Mouse (Mus musculus): ENCODE measurements around the gene 0610012G03Rik. TPM values are rescaled to one million over a fixed set of nuclear protein-coding genes. Genes with fewer than 3 reads are reported as not detected.

Gene 0610012G03Rik
- polyA plus RNA-seq, 1 experiment from 2014 or later: 82.8 TPM

DNA sequence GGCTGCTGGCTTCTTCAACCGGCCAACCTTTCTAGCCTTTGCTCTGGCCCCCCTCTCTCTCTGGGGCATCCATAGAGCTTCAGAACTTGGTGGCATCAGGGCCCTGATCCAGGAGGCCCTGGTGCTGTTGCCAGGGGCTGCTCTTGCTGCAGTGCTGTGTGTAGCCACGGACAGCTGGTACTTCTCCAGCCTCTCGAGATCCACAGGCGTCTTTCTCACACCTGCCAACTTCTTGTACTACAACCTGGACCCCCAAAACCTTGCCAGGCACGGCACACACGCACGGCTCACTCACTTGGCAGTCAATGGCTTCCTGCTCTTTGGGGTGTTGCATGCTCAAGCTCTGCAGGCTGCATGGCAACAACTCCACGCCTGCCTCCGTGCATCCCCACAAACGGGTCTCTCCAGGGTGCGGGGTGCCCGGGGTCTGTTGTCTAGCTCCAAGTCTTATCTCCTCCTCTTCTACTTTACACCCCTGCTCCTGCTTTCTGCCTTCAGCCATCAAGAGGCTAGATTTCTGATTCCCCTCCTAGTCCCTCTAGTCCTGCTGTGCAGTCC is 3.5 kb downstream of the 0610012G03Rik start:
- WGBS: 87% methylated on average over 12 of the region's 12 CpGs
- Histone ChIP-seq H3K4me3 (ENCODE audit: low read depth, low read length) (no peak overlapping the region), H3K9me3 (ENCODE audit: low read length) (no peaks in the 10 kb centered on the region), H3K27ac (ENCODE audit: low read length) (no peak overlapping the region), H3K27me3 (replicated peaks; ENCODE audit: insufficient read depth, low read length) (no peaks in the 10 kb centered on the region), H3K4me2 (replicated peaks; ENCODE audit: low read depth, low read length) (no peak overlapping the region), H3K4me1 (ENCODE audit: insufficient read depth, low read depth, low read length) (peaks cover 14% of the 10 kb centered on the region), H3K9ac (replicated peaks; ENCODE audit: low read depth) (no peak overlapping the region), H3K36me3 (ENCODE audit: insufficient read depth, low read length) (no peaks in the 10 kb centered on the region)
- ATAC-seq (no peak), DNase-seq (ENCODE audit: low spot score) (no peak)
- TF ChIP-seq CTCF (IDR thresholded peaks at IDR 0.05) (no peak), EP300 (IDR thresholded peaks at IDR 0.05) (no peak)

DNA sequence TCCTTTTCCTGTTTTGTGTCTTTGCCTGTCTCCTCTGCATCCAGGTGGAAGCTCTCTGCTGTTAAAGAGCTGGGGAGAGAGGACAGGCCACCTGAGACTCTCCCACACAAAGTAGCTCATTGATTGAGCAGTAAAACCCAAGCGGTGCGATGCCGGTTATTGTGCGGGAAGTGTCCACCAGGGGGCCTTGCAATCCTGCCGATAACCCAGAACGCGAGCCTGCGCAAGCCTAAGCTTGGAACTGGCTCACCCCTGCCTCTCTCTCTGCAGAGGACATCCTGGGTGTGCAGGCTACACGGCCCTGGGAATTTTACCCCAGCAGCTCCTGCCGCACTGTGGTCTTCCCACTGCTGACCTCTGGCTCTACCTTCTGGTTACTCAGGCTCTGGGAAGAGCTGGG is 4.3 kb downstream of the 0610012G03Rik start:
- H3K4me1 ChIP-seq (ENCODE audit: insufficient read depth, low read depth, low read length): peaks cover 10% of the 10 kb centered on the region
- H3K4me2 ChIP-seq (replicated peaks; ENCODE audit: low read depth, low read length): no peak overlapping the region
- no peaks in the 10 kb centered on the region for H3K9me3 ChIP-seq (ENCODE audit: low read length)
- H3K27ac ChIP-seq (ENCODE audit: low read length): no peak overlapping the region
- H3K4me3 ChIP-seq (ENCODE audit: low read depth, low read length): no peak overlapping the region
- 6% methylated on average over 10 of the region's 10 CpGs for WGBS
- H3K9ac ChIP-seq (replicated peaks; ENCODE audit: low read depth): no peak overlapping the region
- TF ChIP-seq EP300 (IDR thresholded peaks at IDR 0.05) (no peak), CTCF (IDR thresholded peaks at IDR 0.05) (peak; percentile 89)
- ATAC-seq: 0 out of 2 replicates have a peak, but pooled peaks have one; percentile 20
- no peaks in the 10 kb centered on the region for H3K27me3 ChIP-seq (replicated peaks; ENCODE audit: insufficient read depth, low read length)
- peak; percentile 74 for DNase-seq (ENCODE audit: low spot score)
- no peaks in the 10 kb centered on the region for H3K36me3 ChIP-seq (ENCODE audit: insufficient read depth, low read length)

DNA sequence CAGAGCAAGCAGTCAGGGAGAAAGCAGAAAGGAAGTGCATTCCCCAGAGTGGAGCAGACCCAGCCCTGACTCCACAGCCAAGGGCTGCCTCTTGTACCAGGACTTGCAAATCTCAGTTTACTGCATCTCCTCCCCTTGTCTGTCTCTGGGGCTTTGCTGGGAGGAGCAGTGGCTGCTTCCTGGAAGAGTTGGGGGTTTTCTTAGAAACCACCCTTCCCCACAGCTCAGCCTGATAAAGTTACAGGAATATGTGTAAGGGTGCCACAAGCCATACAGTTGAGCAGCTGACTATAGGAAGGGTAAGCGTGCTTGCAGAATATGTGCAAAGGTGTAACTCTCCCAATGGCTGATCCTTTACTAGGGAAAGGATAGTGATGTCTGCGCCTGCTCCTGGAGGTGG is 7.7 kb downstream of the 0610012G03Rik start:
- no peak for ATAC-seq
- no peaks in the 10 kb centered on the region for H3K4me1 ChIP-seq (ENCODE audit: insufficient read depth, low read depth, low read length)
- H3K9ac ChIP-seq (replicated peaks; ENCODE audit: low read depth): no peak overlapping the region
- TF ChIP-seq EP300 (IDR thresholded peaks at IDR 0.05) (no peak), CTCF (IDR thresholded peaks at IDR 0.05) (no peak)
- no peaks in the 10 kb centered on the region for H3K9me3 ChIP-seq (ENCODE audit: low read length)
- H3K27ac ChIP-seq (ENCODE audit: low read length): no peak overlapping the region
- WGBS: 64% methylated on average over 2 of the region's 2 CpGs
- DNase-seq (ENCODE audit: low spot score): no peak
- no peaks in the 10 kb centered on the region for H3K36me3 ChIP-seq (ENCODE audit: insufficient read depth, low read length)
- H3K4me2 ChIP-seq (replicated peaks; ENCODE audit: low read depth, low read length): no peak overlapping the region
- 0 out of 2 replicates have a peak, but pooled peaks cover 6% of the 10 kb centered on the region for H3K27me3 ChIP-seq (replicated peaks; ENCODE audit: insufficient read depth, low read length)
- H3K4me3 ChIP-seq (ENCODE audit: low read depth, low read length): no peak overlapping the region

DNA sequence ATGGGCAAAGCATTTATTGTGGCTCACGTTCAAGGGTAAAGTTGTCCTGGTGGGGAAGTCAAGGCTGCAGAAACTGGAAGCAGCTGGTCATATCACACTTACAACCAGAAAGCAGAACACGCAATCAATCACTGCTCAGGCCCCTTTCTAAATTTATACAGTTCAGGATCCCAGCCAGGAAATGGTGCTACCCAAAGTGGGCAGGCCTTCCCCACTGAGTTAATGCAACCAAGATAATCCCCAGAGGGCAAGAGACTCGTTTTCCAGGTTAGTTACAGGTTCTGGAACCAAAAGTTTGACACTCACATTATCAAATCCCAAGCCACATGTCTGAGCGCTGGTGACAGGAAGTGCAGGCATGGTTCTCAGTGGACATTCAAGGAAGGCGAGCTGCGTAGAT is 9.4 kb downstream of the 0610012G03Rik start:
- no peak overlapping the region for H3K4me3 ChIP-seq (ENCODE audit: low read depth, low read length)
- H3K4me1 ChIP-seq (ENCODE audit: insufficient read depth, low read depth, low read length): 0 out of 2 replicates have a peak, but pooled peaks cover 2% of the 10 kb centered on the region
- DNase-seq (ENCODE audit: low spot score) (no peak), ATAC-seq (no peak)
- H3K9me3 ChIP-seq (ENCODE audit: low read length): no peaks in the 10 kb centered on the region
- peaks cover 20% of the 10 kb centered on the region; the same call in 1 of the 2 replicates for H3K27me3 ChIP-seq (replicated peaks; ENCODE audit: insufficient read depth, low read length)
- H3K36me3 ChIP-seq (ENCODE audit: insufficient read depth, low read length): no peaks in the 10 kb centered on the region
- no peak overlapping the region for H3K9ac ChIP-seq (replicated peaks; ENCODE audit: low read depth)
- no peak overlapping the region for H3K27ac ChIP-seq (ENCODE audit: low read length)
- no peak overlapping the region for H3K4me2 ChIP-seq (replicated peaks; ENCODE audit: low read depth, low read length)
- no peak for TF ChIP-seq CTCF (IDR thresholded peaks at IDR 0.05)
- TF ChIP-seq EP300 (IDR thresholded peaks at IDR 0.05): no peak
- WGBS: 61% methylated on average over 6 of the region's 6 CpGs

DNA sequence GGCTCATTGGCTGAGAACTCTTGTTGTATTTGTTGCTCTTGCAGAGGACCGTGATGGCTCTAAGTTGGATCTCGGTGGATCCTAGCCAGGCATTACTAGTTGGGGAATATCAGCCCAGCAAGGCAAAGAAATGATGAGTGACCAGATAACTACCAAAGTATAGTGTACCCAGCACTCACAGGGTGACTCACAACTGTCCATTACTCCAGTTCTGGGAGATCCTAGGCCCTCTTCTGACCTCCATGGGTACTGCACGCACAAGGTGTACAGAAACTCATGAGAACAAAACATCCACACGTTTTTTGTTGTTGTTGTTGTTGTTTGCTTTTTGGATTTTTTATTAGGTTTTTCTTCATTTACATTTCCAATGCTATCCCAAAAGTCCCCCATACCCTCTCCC is 11.7 kb downstream of the 0610012G03Rik start:
- H3K27ac ChIP-seq (ENCODE audit: low read length): no peak overlapping the region
- H3K36me3 ChIP-seq (ENCODE audit: insufficient read depth, low read length): no peaks in the 10 kb centered on the region
- whole genome bisulfite sequencing: 76% methylated on average over 4 of the region's 4 CpGs
- peaks cover 11% of the 10 kb centered on the region; the same call in 1 of the 2 replicates for H3K4me1 ChIP-seq (ENCODE audit: insufficient read depth, low read depth, low read length)
- no peak overlapping the region for H3K4me3 ChIP-seq (ENCODE audit: low read depth, low read length)
- peaks cover 23% of the 10 kb centered on the region; the same call in 1 of the 2 replicates for H3K27me3 ChIP-seq (replicated peaks; ENCODE audit: insufficient read depth, low read length)
- DNase-seq (ENCODE audit: low spot score) (no peak), ATAC-seq (no peak)
- H3K9ac ChIP-seq (replicated peaks; ENCODE audit: low read depth): no peak overlapping the region
- H3K9me3 ChIP-seq (ENCODE audit: low read length): no peaks in the 10 kb centered on the region
- no peak overlapping the region for H3K4me2 ChIP-seq (replicated peaks; ENCODE audit: low read depth, low read length)
- TF ChIP-seq EP300 (IDR thresholded peaks at IDR 0.05) (no peak), CTCF (IDR thresholded peaks at IDR 0.05) (no peak)

DNA sequence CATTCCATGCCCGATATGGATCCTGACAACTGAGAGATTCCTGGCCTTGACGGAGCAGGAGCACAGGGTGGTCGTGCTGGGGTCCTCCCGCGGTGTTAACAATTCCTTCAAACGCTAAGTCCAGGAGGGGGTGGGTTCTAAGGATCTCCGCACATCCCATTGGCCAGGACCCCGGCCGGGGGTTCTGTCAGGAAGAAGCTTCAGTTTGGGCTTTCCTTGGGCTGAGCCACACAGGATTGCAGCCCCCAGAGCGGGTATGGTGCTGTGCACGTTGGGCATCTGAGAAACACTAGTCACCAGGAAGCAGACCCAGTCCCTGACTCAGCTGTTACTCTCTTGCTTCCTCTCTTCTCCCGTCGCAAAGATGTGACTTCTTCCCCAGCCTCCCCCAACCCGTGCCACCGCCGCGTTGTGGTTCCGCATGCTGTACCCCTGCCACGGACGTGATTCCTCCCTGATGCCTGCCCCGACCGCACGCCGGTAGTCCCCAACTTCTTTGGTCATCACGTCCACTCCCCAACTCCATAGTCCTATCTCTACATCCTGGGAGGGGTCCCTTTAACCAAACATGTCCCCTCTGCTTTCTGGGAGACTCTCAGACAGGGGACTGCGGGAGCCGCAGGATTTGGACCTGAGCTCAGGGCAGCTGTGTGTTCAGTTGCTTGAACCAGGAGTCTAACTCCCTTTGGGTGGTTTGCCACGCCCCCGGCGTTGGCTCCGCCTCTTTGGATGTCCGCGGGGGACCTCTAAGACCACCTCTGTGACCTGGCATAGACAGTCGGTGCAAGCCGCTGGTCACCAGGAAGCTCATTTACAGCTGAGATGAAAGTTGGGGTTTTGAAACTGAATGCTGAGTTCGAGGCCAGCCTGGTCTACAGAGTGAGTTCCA is 13.0 kb downstream of the 0610012G03Rik start:
- Histone ChIP-seq H3K4me3 (ENCODE audit: low read depth, low read length) (0 out of 2 replicates have a peak overlapping the region, but pooled peaks have one; percentile 14), H3K36me3 (ENCODE audit: insufficient read depth, low read length) (no peaks in the 10 kb centered on the region), H3K9ac (replicated peaks; ENCODE audit: low read depth) (no peak overlapping the region), H3K4me2 (replicated peaks; ENCODE audit: low read depth, low read length) (peak overlapping the region; percentile 36), H3K27ac (ENCODE audit: low read length) (no peak overlapping the region), H3K9me3 (ENCODE audit: low read length) (no peaks in the 10 kb centered on the region), H3K4me1 (ENCODE audit: insufficient read depth, low read depth, low read length) (peaks cover 11% of the 10 kb centered on the region; the same call in 1 of the 2 replicates), H3K27me3 (replicated peaks; ENCODE audit: insufficient read depth, low read length) (peaks cover 23% of the 10 kb centered on the region; the same call in 1 of the 2 replicates)
- TF ChIP-seq EP300 (IDR thresholded peaks at IDR 0.05): no peak
- TF ChIP-seq CTCF (IDR thresholded peaks at IDR 0.05): no peak
- peak; percentile 18 for DNase-seq (ENCODE audit: low spot score)
- WGBS: 6% methylated on average over 36 of the region's 36 CpGs
- ATAC-seq: no peak

Data from lung, postnatal 0 days (tissue).